11 mouse cellular contexts compared by ENCODE assay signal in the genomic region with DNA sequence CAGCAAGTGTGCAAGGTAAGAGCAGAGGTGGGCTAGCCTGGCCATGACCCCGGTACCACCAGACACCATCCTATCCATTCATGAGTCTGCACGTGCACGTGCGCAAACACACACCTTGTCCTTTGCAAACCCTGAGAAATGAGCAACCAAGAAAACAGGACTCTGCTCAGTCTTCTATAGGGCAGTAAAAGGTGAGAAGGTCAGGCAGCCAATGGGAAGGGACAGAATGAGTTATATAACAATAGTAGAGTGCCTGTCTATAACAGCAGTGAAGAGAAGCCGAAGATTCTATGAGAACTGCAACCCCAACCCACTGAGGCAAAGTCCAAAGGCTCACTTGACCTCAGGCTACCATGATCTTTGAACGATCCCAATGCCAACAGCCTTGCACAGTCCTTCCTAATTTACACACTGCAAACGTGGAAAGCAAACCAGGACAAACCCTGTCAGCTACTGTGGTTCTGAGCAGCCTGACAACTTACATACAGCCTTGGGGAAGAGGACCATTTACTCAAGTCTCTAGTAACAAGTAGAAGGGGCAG. TPM values are rescaled to one million over a fixed set of nuclear protein-coding genes. Genes with fewer than 3 reads are reported as not detected.
DNase-seq lines count a peak whose midpoint lies in the region; ATAC-seq and TF ChIP-seq lines count a peak whose summit lies in the region.
"Had no signal": no experiment of that assay in that cellular context is flagged by ENCODE, and none has a peak within 500 bp of the region (broad histone marks: within the 10 kb centered on the region; RNA-seq: fewer than 3 reads in every experiment).

No protein-coding gene starts in this region.

- no peak for TF ChIP-seq CTCF in cortical plate, adult 2 months (IDR thresholded peaks at IDR 0.05; ENCODE audit: extremely low read depth, insufficient read depth, low read length)

- no peaks in the 10 kb centered on the region for H3K9me3 ChIP-seq in intestine, embryonic 16.5 days (ENCODE audit: control insufficient read depth, low read length)
- H3K9me3 ChIP-seq: embryonic facial prominence, embryonic 12.5 days; hindbrain, embryonic 15.5 days; neural tube, embryonic 13.5 days had no signal

- H3K9ac ChIP-seq in intestine, embryonic 16.5 days (ENCODE audit: low read depth, low read length), result no peak overlapping the region
- H3K9ac ChIP-seq: embryonic facial prominence, embryonic 12.5 days; hindbrain, embryonic 15.5 days; neural tube, embryonic 13.5 days had no signal

- 65% methylated on average over 7 of the region's 7 CpGs for WGBS in intestine, embryonic 16.5 days

- no peaks in the 10 kb centered on the region for H3K36me3 ChIP-seq in intestine, embryonic 16.5 days (ENCODE audit: control insufficient read depth, insufficient read depth, low read length)
- H3K36me3 ChIP-seq: embryonic facial prominence, embryonic 12.5 days; hindbrain, embryonic 15.5 days; neural tube, embryonic 13.5 days had no signal

- TF ChIP-seq POLR2A in cortical plate, adult 2 months (IDR thresholded peaks at IDR 0.05; ENCODE audit: extremely low read depth, insufficient read depth, low read length), result no peak

- peak; percentile 61 for DNase-seq in kidney, adult 18-20 months
- no peak for DNase-seq in kidney, postnatal 4 days
- DNase-seq in frontal cortex, postnatal 25 days (ENCODE audit: low spot score in 2 of 2), result no peak
- no peak for DNase-seq in right cerebral cortex, postnatal 25 days
- DNase-seq: thymus, postnatal 4 days had no signal

- H3K4me2 ChIP-seq in intestine, embryonic 16.5 days (ENCODE audit: low read depth, low read length), result peak overlapping the region; percentile 40
- H3K4me2 ChIP-seq: embryonic facial prominence, embryonic 12.5 days; hindbrain, embryonic 15.5 days; neural tube, embryonic 13.5 days had no signal

- H3K27me3 ChIP-seq in intestine, embryonic 16.5 days (replicated peaks; ENCODE audit: control insufficient read depth, insufficient read depth, low read length), result no peaks in the 10 kb centered on the region
- H3K27me3 ChIP-seq: embryonic facial prominence, embryonic 12.5 days; hindbrain, embryonic 15.5 days; neural tube, embryonic 13.5 days had no signal

- peaks cover 19% of the 10 kb centered on the region for H3K4me1 ChIP-seq in cortical plate, adult 2 months (ENCODE audit: control insufficient read depth, insufficient read depth, low read length)
- H3K4me1 ChIP-seq in intestine, embryonic 16.5 days (ENCODE audit: control insufficient read depth, insufficient read depth, low read length), result peaks cover 59% of the 10 kb centered on the region

- H3K4me3 ChIP-seq in cortical plate, adult 2 months (ENCODE audit: insufficient read depth, low read length), result no peak overlapping the region
- H3K4me3 ChIP-seq in intestine, embryonic 16.5 days (ENCODE audit: low read length), result no peak overlapping the region
- H3K4me3 ChIP-seq: embryonic facial prominence, embryonic 12.5 days; hindbrain, embryonic 15.5 days; neural tube, embryonic 13.5 days had no signal

- peak overlapping the region; percentile 50; the same call in 1 of the 2 replicates for H3K27ac ChIP-seq in cortical plate, adult 2 months (ENCODE audit: insufficient read depth, low read length)
- peak overlapping the region; percentile 86 for H3K27ac ChIP-seq in intestine, embryonic 16.5 days (ENCODE audit: low read length)
- H3K27ac ChIP-seq: embryonic facial prominence, embryonic 12.5 days; neural tube, embryonic 13.5 days had no signal

- peak; percentile 31; the same call in 1 of the 2 replicates for ATAC-seq in intestine, embryonic 16.5 days
- 0 out of 2 replicates have a peak, but pooled peaks have one; percentile 5 for ATAC-seq in megakaryocyte, adult 5-6 weeks (ENCODE audit: poor library complexity, severe bottlenecking)

RNA-seq across cellular contexts. Expression of gene Pacsin2, which starts 12.1 kb away (rescaled TPM):
- 84.4 and 87.8 TPM in 2 replicates for polyA plus RNA-seq in cortical plate, adult 2 months (2012; rRNA removed)
- polyA plus RNA-seq in intestine, embryonic 16.5 days (2015; fragmentation: Nextera tagmentation; extraction: Ambion mirVana), result 76.4 and 81.6 TPM in 2 replicates
- 71.9 and 75.0 TPM in 2 replicates for total RNA-seq in megakaryocyte, adult 5-6 weeks (2015)
- total RNA-seq in megakaryocyte, adult 5-6 weeks (2017), result 112 and 115 TPM in 2 replicates

RNA-seq across cellular contexts. Expression of gene Ttll1, which starts 58.4 kb away (rescaled TPM):
- 48.5 and 50.1 TPM in 2 replicates for polyA plus RNA-seq in cortical plate, adult 2 months (2012; rRNA removed)
- 14.1 and 17.1 TPM in 2 replicates for polyA plus RNA-seq in intestine, embryonic 16.5 days (2015; fragmentation: Nextera tagmentation; extraction: Ambion mirVana)
- 3.6 and 3.8 TPM in 2 replicates for total RNA-seq in megakaryocyte, adult 5-6 weeks (2015)
- total RNA-seq in megakaryocyte, adult 5-6 weeks (2017), result 3.2 and 4.4 TPM in 2 replicates
